Mouse (Mus musculus) left cerebral cortex, adult 2 months (tissue): ENCODE measurements at regions not wholly inside any gene's neighbourhood (a gene's known extent, or its start where the extent isn't known, plus 50 kb on each side); places are given as distances from the start of the nearest gene placed in this dataset.
A peak's percentile ranks its signal among the peaks of the same experiment; 100 is the strongest.

Experiments used
- DNase-seq, 2 experiments: peaks; one replicate each; pipeline ENCODE4 v3.0.0; 2021 to 2022; ENCODE audit warnings: low spot score in 2 of 2, mixed read lengths in 1 of 2; ENCODE audit errors: extremely low spot score in 1 of 2
- H3K27ac ChIP-seq: fragments of 200-600 bp; 2 replicates; pipeline ENCODE4 v1.8.1; 2022
- H3K4me3 ChIP-seq: fragments of 200-600 bp; 2 replicates; pipeline ENCODE4 v1.8.1; 2022
- CTCF ChIP-seq: fragments of 200-600 bp; IDR thresholded peaks from 2 replicates; pipeline ENCODE4 v1.8.1; 2022; ENCODE audit warnings: antibody characterized with exemption, mild to moderate bottlenecking, moderate library complexity
- intact Hi-C: fragments of 180-260 bp; cut with DNase I; formaldehyde crosslinking; loops from one replicate; pipeline ENCODE4 v1.15.1; 2025

DNA sequence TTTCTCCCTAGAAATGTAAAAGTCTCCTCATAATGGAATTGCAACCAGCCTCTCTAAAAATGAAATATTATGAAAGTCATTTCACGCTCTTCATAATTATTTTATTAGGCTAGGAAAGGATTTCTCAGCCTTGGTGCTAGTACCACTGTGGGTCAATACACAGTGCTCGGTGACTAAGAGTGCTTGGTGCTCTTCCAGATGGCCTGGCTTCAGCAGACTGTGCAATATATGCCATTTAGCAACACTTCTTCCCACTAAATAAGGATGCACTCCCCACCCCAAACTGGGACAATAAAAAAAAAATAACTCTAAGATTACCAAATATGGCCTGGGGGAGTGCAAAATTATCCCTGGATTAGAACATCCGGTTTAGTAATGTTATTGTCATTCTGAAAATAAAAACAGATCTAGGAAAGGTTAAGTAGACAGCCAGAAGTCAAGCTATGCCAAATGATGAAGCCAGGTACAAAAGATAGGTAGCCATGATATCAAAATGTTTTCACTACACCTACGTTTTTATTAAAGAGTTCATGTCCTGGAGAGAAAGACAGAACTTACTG lies 2333.4 kb upstream of the Gm7489 start:
- intact Hi-C loops = no loop called here
- Histone ChIP-seq H3K27ac (no peak overlapping the region), H3K4me3 (no peak overlapping the region)
- no peak for TF ChIP-seq CTCF
- DNase-seq = no peak

DNA sequence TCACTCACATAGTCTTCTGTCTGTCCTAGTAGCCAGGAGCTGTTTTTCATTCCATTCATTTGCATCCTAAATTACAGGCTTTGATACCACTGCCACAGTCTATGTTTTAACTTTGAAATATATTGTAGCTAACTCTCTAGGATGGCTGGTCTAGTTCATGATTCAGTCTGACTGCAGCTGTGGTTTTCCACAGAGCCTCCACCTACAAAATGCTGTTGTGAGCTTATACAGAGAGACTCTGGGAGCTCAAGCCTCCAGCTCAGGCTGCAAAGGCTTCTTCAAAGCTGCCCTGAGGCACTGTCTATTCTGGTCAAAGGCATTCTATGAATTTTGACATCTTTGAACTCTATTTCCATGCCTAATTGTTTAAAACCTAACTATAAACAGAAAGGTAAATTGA lies 2326.5 kb upstream of the Gm7489 start:
- intact Hi-C loops = no loop called here
- no peak overlapping the region for H3K27ac ChIP-seq
- no peak for DNase-seq
- no peak for TF ChIP-seq CTCF
- H3K4me3 ChIP-seq = no peak overlapping the region

DNA sequence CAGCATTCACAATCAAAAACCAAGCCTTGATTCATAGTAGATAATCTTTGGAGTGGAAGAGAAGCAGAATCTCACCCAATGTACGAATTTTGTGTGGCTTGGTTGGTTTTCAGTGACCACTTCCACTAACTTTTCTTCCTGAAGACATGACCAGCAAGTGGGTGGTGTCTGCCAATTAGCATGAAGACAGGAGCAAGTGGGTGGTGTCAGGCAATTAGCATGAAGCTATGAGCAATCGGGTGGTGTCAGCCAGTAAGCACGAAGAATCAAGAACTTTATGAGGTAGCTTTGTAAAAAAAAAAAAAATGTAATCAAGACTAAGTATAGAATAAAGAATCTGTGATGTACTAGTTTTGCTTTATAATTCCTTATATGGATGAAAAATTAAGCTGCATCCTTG lies 2319.2 kb upstream of the Gm7489 start:
- Histone ChIP-seq H3K4me3 (no peak overlapping the region), H3K27ac (no peak overlapping the region)
- DNase-seq = no peak
- no peak for TF ChIP-seq CTCF
- intact Hi-C loops = no loop called here

DNA sequence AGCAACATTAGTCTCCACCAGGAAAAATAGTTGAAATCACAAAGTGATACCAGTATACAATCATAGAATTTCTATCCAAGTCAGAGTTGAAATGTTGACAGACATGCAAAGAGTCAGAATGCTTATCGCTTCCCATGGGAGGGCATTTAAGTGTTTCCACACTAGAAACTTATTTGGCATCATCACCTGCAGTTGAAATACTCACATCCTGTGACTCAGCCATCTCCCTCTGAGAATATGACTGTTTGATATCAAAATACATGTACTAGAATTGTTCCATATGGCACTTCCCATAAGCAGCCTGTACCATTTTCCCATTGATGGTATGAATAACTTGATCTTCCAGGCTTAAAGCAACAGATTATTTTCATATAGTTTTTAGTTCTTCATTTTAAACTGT lies 2314.1 kb upstream of the Gm7489 start:
- no peak for DNase-seq
- Histone ChIP-seq H3K4me3 (no peak overlapping the region), H3K27ac (no peak overlapping the region)
- intact Hi-C loops = no loop called here
- no peak for TF ChIP-seq CTCF

DNA sequence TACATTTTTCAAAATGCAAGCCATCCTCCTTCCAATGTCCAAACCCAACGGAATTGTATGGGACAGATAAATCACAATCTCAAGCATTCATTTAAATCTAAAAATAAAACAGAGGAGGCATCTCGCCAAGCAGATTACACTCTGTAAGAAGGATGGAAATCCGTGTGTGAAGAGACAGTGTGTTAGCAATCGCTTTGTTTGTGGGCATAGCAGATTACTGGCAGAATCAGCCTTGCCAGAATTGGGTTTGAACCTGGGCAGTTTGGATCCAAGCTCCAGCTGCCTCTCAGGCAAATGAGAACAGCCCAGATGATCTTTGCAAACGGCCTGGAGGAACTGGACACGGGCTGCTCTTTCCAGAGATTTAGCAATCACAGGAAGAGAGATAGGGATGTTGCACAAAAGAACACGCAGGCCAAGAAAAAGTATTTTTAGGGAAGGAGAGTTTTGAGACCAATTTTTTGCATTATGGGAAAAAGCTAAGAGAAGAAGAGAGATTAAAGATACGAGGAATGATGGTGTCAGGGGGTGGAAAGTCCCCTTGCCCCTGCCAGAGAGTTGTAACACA lies 2310.1 kb upstream of the Gm7489 start:
- H3K4me3 ChIP-seq = no peak overlapping the region
- intact Hi-C loops = no loop called here
- TF ChIP-seq CTCF = no peak
- no peak for DNase-seq
- H3K27ac ChIP-seq = no peak overlapping the region

DNA sequence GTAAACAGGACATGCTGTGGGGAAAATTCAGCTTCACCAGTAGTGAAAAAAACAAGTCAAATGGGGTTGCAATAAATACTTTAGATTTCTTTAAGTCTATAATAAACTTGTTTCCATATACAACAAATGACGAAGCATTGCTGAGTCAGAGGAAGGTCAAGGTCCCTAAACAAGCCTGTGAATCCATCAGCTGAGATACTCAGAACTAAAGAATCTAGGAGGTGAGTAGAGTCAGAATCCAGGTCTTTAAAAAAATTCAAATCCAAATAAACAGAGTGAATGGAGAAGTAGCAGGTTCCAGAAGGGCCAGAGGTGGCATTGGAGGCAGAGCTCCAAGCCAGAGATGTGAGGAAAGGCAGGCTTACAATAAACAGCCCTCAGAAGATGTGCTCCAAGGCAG lies 2301.1 kb upstream of the Gm7489 start:
- H3K4me3 ChIP-seq = no peak overlapping the region
- no peak overlapping the region for H3K27ac ChIP-seq
- no peak for DNase-seq
- intact Hi-C loops = no loop called here
- no peak for TF ChIP-seq CTCF

DNA sequence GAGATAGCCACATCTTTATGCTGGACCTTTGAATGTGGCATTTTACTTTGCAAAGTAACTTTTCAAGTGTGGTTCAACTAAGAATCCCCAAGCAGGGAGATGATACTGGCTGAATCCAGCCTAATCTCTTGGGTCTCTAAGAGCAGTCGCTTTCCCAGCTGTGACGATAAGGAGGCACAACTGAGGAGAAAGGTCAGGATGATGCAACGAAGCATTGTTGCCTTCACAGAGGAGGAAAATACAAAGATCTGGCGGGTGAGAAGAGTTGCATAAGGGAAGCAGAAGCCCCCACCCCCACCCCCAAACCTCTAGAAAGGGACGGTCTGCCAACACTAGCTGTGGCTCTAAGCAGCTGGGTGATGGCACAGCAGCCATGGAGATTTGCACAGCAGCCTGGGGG lies 2298.6 kb upstream of the Gm7489 start:
- no peak for TF ChIP-seq CTCF
- intact Hi-C loops = loop anchor here (5.0 kb wide), 1 partner anchor 449 kb away; no protein-coding TSS in a partner anchor
- no peak for DNase-seq
- H3K4me3 ChIP-seq = no peak overlapping the region
- H3K27ac ChIP-seq = no peak overlapping the region

DNA sequence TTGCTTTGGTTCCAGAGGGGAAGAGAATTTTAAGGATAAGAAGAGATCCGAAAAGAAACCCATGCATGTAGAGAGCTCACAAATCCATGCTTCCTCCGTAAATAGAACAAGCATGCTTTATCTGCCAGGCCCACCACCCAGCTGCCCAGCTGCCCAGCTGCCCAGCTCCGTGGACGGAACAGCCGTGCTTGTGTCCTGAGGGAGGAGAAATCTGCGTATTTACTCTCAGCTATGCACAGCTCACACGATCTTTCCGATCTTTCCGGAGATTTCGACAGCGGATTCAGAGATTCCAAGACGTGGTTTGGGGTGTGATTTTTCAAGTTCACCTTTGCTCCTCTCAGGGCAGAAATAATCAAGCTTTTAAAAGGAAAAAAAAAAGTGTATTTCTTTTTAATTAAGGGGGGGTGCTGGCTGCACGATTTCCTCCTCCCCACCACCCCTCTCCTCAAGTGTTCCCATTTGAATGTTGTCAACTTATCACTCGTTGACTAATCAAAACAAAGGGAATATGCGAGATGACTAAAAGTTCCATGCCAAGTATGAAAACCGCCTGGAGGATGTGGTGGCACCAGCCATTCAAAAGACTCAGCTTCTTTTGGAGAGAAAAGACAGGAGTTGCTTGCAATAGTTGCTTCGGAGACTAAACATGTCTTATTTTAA lies 2293.2 kb upstream of the Gm7489 start:
- H3K27ac ChIP-seq = peak overlapping the region; percentile 22; the same call in 1 of the 2 replicates
- TF ChIP-seq CTCF = no peak
- peak overlapping the region; percentile 29 for H3K4me3 ChIP-seq
- DNase-seq = no peak
- intact Hi-C loops = loop anchor here (5.0 kb wide), 1 partner anchor 704 kb away; no protein-coding TSS in a partner anchor

DNA sequence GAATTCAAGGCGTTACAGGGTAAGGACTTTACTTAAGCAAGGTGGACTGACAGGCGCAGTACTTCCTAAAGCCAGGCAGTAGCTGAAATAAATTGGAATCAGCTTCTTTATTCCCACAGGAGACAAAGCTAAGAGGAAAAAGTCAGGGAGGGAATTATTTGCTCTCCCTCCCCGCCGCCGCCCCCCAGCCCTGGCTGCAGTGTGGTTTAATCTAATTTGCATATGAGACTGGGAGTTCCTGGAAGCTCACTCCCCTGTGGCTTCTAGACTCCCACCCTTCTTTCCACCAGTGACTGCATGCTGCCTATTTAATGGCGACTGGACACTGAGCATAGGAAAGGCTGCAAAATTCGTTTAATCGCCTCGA lies 2292.7 kb upstream of the Gm7489 start:
- no peak for DNase-seq
- TF ChIP-seq CTCF = no peak
- H3K27ac ChIP-seq = no peak overlapping the region
- peak overlapping the region; percentile 29 for H3K4me3 ChIP-seq
- intact Hi-C loops = loop anchor here (5.0 kb wide), 1 partner anchor 705 kb away; no protein-coding TSS in a partner anchor

DNA sequence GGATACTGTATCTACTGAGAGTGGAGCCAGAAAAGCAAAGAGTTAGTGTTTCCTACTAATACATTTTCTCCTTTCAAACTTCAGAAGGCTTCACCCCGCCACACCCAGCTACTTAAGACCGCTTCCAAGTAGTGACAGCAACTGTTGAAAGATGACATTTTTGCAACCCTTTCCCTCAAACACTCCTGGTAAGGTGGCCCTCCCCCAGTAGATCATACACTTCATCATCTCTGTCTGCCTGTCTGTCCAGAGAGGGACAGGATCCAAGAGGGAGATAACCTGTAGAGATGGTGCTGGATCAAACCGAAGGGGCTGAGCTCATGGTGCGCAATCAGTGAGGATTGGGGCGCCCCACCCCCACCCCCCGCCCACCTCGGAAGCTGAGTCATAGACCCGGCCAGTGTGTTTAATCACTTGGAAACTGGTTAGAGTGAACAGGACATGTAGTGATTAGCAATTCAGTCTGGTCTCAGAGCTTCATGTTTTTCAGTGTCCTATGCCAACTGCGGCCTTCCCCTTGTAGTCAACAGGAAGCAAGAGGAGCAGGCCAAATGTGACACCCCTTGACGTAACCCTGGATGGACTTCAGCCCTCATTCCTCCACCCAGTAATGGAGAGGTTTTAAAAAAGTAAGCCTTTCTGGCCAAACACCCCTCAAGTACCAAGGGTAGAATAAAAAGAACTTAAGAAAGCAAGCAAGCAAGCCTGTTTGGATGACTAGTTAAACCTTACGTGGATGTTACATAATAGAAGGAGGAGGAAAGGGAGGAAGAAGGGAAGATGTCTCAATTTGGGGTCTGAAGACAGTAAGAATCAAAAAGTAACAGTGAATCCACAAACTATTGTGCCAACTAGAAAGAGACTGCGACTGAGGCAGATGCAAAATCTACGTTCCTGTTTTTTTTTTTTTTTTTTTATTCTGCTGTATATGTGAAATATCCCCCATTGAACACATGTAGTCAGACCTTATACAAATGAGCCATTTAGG lies 2291.9 kb upstream of the Gm7489 start:
- no peak for DNase-seq
- intact Hi-C loops = loop anchor here (5.0 kb wide), 1 partner anchor 706 kb away; no protein-coding TSS in a partner anchor
- H3K4me3 ChIP-seq = no peak overlapping the region
- H3K27ac ChIP-seq = no peak overlapping the region
- no peak for TF ChIP-seq CTCF

DNA sequence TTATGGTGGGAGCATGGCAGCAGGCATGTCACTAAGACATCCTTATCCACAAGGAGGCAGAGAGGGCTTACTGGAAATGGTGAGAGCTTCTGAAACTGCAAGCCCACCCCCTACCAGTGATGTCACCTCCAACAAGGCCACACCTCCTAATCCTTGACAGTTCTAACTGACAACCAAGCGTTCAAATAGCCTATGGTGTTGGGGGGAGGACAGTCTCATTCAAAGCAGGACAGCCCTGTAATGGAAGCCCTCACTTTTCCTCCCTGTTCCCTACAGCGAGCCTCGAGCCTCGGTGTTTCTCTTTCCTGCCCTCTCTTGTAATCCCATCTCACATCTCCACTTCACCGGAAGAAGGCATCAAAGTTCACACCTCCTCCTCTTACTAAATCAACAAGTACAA lies 2290.6 kb upstream of the Gm7489 start:
- Histone ChIP-seq H3K27ac (no peak overlapping the region), H3K4me3 (no peak overlapping the region)
- DNase-seq = no peak
- intact Hi-C loops = loop anchor here (5.0 kb wide), 1 partner anchor 707 kb away; no protein-coding TSS in a partner anchor
- no peak for TF ChIP-seq CTCF

DNA sequence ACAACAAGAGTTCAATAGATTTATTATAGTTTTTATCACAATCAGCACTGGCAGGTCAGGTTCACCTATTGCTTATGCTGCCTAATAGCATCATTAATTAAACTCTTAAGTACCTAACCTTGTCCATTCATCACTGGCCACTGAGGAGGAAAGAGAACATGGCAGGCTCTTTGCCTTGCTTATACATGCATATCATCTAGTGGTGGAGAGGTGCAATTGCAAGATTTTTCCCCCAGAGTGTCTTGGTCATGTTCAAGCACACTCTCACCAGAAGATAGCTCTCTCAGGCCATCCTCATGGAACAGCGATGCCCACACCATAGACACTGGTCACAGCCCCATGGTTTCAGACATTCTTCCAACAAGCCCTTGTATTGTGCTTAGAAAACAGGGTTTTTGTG lies 2289.1 kb upstream of the Gm7489 start:
- intact Hi-C loops = loop anchor here (5.0 kb wide), 2 partner anchors 123 to 203 kb away; no protein-coding TSS in a partner anchor
- no peak for DNase-seq

More for the DNA sequence above, 2289.1 kb upstream of the Gm7489 start:
- no peak overlapping the region for H3K27ac ChIP-seq
- TF ChIP-seq CTCF = peak; percentile 68
- no peak overlapping the region for H3K4me3 ChIP-seq
